Mouse (Mus musculus): ENCODE data around the gene Defb20.
"Not testable (repeated sequence)": the region's sequence is repeated elsewhere in the genome, so short reads cannot be mapped to it uniquely, and the experiment has no call there.

The Defb20 gene

GRCm38 (mm10) chr2:152476763-152477162, at the start of gene Defb20:
Defb20 (plus strand) TSS chr2:152477063.
- no peak for DNase-seq

DNA sequence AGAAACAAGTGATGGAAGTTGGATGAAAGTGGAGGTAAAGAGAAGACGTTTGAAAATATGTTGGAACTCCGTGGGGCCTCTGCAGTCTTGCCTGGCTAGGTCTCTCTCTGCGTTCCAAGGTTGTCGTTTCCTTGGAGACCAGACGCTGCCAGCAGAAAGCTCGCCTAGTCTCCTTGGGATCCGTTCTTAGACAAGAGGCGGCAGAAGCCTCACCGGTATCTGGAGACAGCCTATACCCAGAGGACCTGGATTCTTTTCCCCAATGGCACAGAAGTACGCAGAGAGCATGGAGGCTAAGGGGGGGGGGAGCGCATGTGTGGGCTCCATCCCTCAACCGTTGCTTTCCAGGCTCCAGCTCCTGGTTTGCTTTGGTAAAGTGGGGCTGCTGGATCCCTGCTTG, 49.4 kb upstream of the Defb20 start:
- no peak for DNase-seq

- not testable (repeated sequence) for DNase-seq
These were observed 48.4 kb upstream of the Defb20 start for GRCm38 (mm10) chr2:152428481-152428880.

DNA sequence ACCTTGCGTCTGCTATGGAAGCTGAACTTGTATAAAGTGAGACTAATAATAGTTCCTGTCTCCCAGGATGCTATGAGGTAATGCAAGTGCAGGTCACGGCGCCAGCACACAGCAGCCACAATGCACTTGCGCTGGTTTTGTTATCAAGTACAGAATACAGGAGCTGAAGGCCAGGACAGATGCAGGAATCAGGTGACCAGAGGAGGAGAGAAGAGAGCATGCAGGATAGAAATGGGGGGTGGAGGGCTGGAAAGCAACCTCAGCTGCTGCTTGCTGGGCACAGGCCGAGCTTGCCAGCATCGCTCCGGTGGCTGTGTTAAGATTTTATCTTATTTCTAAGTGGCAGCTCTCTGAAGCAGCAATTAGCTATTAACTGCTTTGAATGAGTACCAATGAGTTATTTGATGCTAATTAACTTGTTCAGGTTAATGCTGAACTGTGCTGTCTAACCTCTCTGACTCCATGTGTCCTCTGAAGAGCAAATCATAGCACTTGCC, 40.4 kb upstream of the Defb20 start:
- DNase-seq = no peak

- DNase-seq = peak; percentile 88
These were observed 39.6 kb upstream of the Defb20 start for GRCm38 (mm10) chr2:152436983-152437860.

GRCm38 (mm10) chr2:152438963-152439362, 37.9 kb upstream of the Defb20 start:
- DNase-seq = no peak

- DNase-seq = no peak
These were observed 37.0 kb upstream of the Defb20 start for GRCm38 (mm10) chr2:152439833-152440232.

DNA sequence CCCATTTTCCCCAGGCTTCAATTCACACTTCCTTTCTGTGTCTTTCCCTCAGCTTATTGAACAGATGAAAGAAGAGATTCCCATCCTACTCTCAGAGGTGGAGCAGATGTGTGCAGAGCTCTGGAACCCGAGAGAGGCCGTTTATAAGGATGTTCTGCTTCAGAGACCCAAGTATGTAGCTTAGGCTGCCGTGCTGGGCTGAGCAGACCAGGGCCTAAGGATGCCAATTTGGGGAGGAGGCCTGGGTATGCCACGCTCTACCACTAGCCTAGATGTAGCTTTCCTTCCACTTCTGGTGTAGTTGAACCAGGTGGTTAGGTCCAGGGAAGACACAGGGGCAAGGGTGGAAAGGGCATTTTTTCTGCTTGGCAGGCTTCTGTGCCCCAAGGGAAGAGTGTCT, 34.5 kb upstream of the Defb20 start:
- DNase-seq = no peak

GRCm38 (mm10) chr2:152443281-152443680, 33.6 kb upstream of the Defb20 start:
- DNase-seq = no peak

GRCm38 (mm10) chr2:152446642-152447041, 30.2 kb upstream of the Defb20 start:
- DNase-seq = no peak

DNA sequence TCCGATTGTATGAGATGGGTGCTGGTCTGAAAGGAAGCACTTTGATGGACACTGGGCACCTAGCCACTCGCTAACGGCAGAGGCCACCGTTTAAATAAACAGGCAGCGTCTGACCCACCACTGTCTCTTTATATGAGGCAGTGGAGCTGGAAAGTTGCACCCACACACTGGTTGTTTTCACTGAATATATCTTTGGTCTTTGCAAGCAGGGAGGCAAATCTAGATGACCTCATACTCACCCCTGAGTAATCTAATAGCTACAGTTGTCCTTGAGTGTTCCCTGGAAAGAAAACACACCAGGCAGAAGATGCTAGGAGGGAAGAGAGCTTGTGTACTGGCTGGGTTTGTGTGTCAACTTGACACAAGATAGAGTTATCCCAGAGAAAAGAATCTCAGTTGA, 29.4 kb upstream of the Defb20 start:
- DNase-seq = no peak

- peak; percentile 75 for DNase-seq
These were observed 26.6 kb upstream of the Defb20 start for GRCm38 (mm10) chr2:152450241-152450640.

DNA sequence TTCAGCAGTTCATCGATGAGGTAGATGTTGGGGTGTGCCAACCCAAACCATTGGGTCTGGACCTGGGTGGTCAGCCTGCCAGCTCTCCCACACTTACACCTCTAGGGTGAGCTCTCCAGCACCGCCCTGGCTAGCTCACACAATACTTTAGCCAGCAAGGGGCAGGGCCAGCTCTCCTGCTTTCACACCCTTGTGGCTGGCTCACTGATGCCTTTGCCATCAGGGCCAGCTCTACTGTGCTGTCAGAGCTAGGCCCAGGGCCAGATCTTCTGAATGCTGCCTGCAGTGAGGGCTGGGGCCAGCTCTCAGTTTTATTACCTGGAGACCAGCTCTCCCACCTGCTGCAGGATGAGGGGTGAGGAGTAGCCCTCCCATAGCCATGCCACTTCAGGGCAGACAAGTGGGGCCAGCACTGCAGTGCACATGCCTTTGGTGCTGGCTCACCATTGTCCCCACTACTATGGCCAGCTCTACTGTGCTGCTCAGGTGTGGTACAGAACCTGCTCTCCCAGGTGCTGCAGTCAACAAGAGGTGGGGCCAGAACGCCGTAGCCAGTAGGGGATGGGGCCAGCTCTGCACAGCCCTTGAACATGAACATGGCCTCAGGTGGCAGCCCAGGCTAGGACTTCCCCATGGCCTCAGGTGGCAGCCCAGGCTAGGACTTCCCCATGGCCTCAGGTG, 24.6 kb upstream of the Defb20 start:
- DNase-seq = no peak

GRCm38 (mm10) chr2:152459241-152459640, 17.6 kb upstream of the Defb20 start:
- DNase-seq = no peak

- no peak for DNase-seq
These were observed 12.2 kb upstream of the Defb20 start, which contains the start of gene Defb23 for GRCm38 (mm10) chr2:152464570-152465150. Defb23 (minus strand) TSS chr2:152464620.

DNA sequence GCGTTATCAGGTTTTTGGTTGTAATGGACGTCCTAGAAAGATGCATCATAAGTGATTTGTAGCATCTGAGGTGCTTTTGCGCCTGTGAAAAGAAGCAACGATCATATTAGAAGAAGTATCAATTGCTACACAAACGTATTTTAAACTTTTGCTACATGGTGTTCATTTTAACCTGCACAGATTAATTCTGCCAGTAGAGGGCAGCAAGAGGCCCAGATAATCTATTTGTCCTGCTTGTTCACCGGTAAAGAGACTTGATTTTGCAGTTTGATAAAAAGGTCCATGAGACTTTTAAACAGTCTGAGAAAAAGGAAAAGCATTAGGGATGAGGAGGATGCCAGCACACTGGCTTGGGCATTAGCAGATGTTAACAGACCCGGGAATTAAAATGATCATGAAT, 5.9 kb upstream of the Defb20 start:
- peak; percentile 33 for DNase-seq

DNA sequence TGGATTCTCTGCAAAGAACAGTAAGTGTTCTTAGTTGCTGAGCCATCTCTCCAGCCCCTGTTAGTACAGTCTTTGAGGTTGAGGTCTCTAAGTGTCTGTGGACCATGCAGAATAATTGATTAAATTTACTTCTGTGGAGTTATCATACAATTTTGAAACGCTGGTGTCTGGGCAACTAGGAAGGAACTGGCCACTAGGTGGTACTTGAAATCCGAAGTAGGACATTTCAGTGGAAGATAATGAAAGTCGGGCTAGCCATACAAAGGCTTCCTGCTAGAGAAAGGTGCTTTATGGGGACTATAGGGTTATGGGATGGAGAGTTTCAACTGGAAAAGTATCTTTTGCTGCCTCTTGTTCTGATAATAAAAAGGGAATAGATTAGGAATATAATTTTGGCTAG, 4.4 kb upstream of the Defb20 start:
- DNase-seq = no peak

DNA sequence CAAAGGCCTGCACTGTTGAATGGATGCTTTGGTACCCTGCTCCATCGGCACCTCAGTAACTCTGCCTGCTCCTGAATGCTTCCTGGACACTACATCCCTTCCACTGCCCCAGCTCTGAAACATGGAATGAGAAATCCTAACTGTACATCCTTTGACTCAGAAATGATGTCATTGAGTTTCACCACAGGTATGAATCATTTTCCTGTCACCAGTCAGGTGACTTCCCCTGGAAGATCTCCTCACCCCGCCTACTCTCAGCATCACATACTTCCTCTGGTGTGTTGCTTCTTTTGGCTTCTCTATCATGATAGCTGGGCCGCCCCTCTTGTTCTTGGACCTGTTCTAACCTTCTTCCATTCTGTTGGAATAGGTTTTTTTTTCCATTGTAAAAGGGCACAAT, 4.0 kb downstream of the Defb20 start:
- no peak for DNase-seq

GRCm38 (mm10) chr2:152481726-152482125, 4.9 kb downstream of the Defb20 start:
- no peak for DNase-seq

GRCm38 (mm10) chr2:152487024-152487423, 10.2 kb downstream of the Defb20 start:
- no peak for DNase-seq

DNA sequence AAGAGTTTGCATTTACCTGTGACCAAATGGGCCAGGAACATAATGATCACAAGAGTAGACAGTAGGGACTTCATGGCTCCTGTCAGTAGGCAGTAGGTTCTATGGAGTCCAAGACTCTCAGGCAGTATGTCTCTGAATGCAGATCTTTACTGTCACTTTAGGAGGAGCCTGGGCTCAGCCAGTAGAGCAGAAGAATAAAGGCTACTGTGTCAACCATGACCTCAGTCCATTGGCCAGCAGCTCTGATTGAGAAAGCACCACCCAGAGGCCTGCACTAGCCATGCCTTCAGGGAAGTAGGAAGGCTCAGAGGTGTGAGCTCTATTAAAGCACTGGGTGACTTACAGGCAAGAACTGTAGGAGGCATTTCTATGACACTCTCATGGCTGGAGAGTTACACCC, 13.2 kb downstream of the Defb20 start, which contains the start of gene Defb22:
Gene Defb22 (minus strand): TSS at position 101 of the 400 bp plus-strand sequence.
- DNase-seq = no peak

GRCm38 (mm10) chr2:152493151-152493550, 16.3 kb downstream of the Defb20 start:
- no peak for DNase-seq

DNA sequence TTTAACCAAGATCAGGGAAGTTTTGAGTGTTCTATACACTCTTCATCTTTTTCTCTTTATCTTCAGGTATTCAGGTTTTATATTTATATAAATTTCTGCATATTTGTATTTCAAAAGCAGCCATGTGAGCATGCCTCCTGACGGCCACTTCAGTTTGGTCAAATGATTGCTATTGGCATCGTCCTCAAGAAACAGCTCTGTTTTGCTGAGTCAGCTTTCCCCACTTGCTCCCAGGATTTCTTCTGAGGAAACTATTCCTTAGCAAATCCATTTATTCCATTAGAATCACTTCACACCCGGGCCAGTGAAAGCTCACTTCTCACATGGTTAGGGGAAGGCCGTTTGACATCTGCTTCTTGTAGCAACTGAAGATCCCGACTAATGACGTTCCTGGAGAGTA, 21.2 kb downstream of the Defb20 start:
- no peak for DNase-seq

Measured in cerebellum, adult 9-10 months (tissue).